ENCODE assay signal across 16 mouse cellular contexts in the genomic region with DNA sequence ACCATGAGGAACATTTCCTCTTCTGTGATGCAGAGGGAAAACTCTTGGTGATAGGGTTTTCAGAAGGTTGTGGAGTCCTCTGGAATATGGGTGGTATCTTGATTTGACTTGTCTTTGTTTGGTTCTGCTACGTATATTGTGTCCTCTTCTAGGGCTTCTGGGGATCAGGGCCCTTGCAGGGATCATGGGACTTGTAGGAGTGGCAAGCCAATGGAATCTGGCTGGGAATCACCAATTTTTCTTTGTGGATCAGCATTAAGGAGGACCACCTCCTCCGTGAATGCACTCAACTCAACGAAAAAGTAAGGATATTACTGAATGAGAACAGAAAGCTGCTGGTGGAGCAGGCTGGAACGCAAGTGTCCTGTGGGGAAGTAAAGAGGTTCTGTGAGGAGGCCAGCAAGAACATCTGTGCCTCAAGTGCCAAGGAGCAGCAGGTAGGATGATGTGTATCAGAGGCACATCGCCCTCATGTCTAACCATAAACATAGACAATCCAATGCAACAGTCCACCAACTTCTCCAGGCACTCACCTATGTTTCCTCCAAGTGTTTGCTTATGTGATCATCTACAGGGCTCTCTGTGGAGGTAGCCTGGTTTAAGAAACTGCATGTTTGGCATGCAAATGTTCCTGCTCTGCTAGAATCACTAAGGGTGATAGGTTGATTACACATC. TPM values are rescaled to one million over a fixed set of nuclear protein-coding genes. Genes with fewer than 3 reads are reported as not detected.
"Had no signal": no experiment of that assay in that cellular context is flagged by ENCODE, and none has a peak within 500 bp of the region (broad histone marks: within the 10 kb centered on the region; RNA-seq: fewer than 3 reads in every experiment).

No protein-coding gene starts in this region.

RNA-seq across cellular contexts. Expression of gene Gm3159, which starts 2.9 kb away (rescaled TPM):
- total RNA-seq: heart, postnatal 10 days; heart, postnatal 14 days; heart, postnatal 25 days; heart, postnatal 36 days; heart, postnatal 4 days; hematopoietic stem cell, adult 5-6 weeks; hindbrain, postnatal 0 days; layer of hippocampus, adult 18-20 months; layer of hippocampus, adult 2 months; layer of hippocampus, adult 8-10 months; layer of hippocampus, postnatal 10 days; layer of hippocampus, postnatal 14 days; layer of hippocampus, postnatal 25 days; layer of hippocampus, postnatal 36 days; left cerebral cortex, adult 18-20 months; left cerebral cortex, adult 2 months had no signal

RNA-seq across cellular contexts. Expression of gene Gm3164, which starts 15.0 kb away (rescaled TPM):
- total RNA-seq: heart, postnatal 25 days; hematopoietic stem cell, adult 5-6 weeks had no signal

RNA-seq across cellular contexts. Expression of gene Gm3173, which starts 30.5 kb away (rescaled TPM):
- total RNA-seq: heart, postnatal 10 days; heart, postnatal 14 days; heart, postnatal 25 days; heart, postnatal 36 days; heart, postnatal 4 days; hematopoietic stem cell, adult 5-6 weeks; hindbrain, postnatal 0 days; layer of hippocampus, adult 18-20 months; layer of hippocampus, postnatal 25 days; layer of hippocampus, postnatal 36 days had no signal
